Mouse (Mus musculus) naive thymus-derived CD4-positive, alpha-beta T cell, adult 2 months (primary cell): ENCODE measurements around the gene Hcrtr2.

Experiments used
- DNase-seq: peaks from one replicate; pipeline ENCODE4 v3.0.0-alpha.2; 2011; ENCODE audit warnings: low read depth

Hcrtr2 gene

GRCm38 (mm10) chr9:76234899-76235298 lies 88.8 kb downstream of the Hcrtr2 start:
- no peak for DNase-seq

GRCm38 (mm10) chr9:76230400-76230799 lies 93.3 kb downstream of the Hcrtr2 start:
- DNase-seq = peak; percentile 1

GRCm38 (mm10) chr9:76217178-76217975 lies 106.3 kb downstream of the Hcrtr2 start:
- DNase-seq = no peak

GRCm38 (mm10) chr9:76214678-76215077 lies 109.0 kb downstream of the Hcrtr2 start:
- no peak for DNase-seq

- no peak for DNase-seq
These were observed 110.1 kb downstream of the Hcrtr2 start, which contains the start of gene Gfral for GRCm38 (mm10) chr9:76213557-76213956. TSS of gene Gfral (minus strand) at chr9:76213657.

- no peak for DNase-seq
These were observed 126.7 kb downstream of the Hcrtr2 start for GRCm38 (mm10) chr9:76196917-76197316.

- DNase-seq = no peak
These were observed 144.4 kb downstream of the Hcrtr2 start for GRCm38 (mm10) chr9:76179221-76179620.
